Mouse (Mus musculus): ENCODE results near the gene Tns3.

Tns3 gene

GRCm38 (mm10) chr11:8583137-8583536 is 81.2 kb downstream of the Tns3 start:
- no peak for DNase-seq (ENCODE audit: extremely low spot score, low read depth, low spot score)

GRCm38 (mm10) chr11:8582101-8582920 is 82.0 kb downstream of the Tns3 start:
- DNase-seq (ENCODE audit: extremely low spot score, low read depth, low spot score): no peak

GRCm38 (mm10) chr11:8579789-8580188 is 84.5 kb downstream of the Tns3 start:
- no peak for DNase-seq (ENCODE audit: extremely low spot score, low read depth, low spot score)

- no peak for DNase-seq (ENCODE audit: extremely low spot score, low read depth, low spot score)
These were observed 88.8 kb downstream of the Tns3 start for GRCm38 (mm10) chr11:8575217-8576180.

GRCm38 (mm10) chr11:8574562-8574961 is 89.8 kb downstream of the Tns3 start:
- DNase-seq (ENCODE audit: extremely low spot score, low read depth, low spot score): no peak

- DNase-seq (ENCODE audit: extremely low spot score, low read depth, low spot score): no peak
These were observed 91.6 kb downstream of the Tns3 start for GRCm38 (mm10) chr11:8572762-8573161.

- no peak for DNase-seq (ENCODE audit: extremely low spot score, low read depth, low spot score)
These were observed 94.9 kb downstream of the Tns3 start for GRCm38 (mm10) chr11:8569232-8570028.

GRCm38 (mm10) chr11:8568829-8569228 is 95.5 kb downstream of the Tns3 start:
- DNase-seq (ENCODE audit: extremely low spot score, low read depth, low spot score): no peak

GRCm38 (mm10) chr11:8566250-8566853 is 98.0 kb downstream of the Tns3 start:
- no peak for DNase-seq (ENCODE audit: extremely low spot score, low read depth, low spot score)

- no peak for DNase-seq (ENCODE audit: extremely low spot score, low read depth, low spot score)
These were observed 105.5 kb downstream of the Tns3 start for GRCm38 (mm10) chr11:8558761-8559282.

- DNase-seq (ENCODE audit: extremely low spot score, low read depth, low spot score): no peak
These were observed 106.1 kb downstream of the Tns3 start for GRCm38 (mm10) chr11:8558258-8558657.

GRCm38 (mm10) chr11:8557006-8557405 is 107.3 kb downstream of the Tns3 start:
- DNase-seq (ENCODE audit: extremely low spot score, low read depth, low spot score): no peak

GRCm38 (mm10) chr11:8551710-8552109 is 112.6 kb downstream of the Tns3 start:
- no peak for DNase-seq (ENCODE audit: extremely low spot score, low read depth, low spot score)

- no peak for DNase-seq (ENCODE audit: extremely low spot score, low read depth, low spot score)
These were observed 116.7 kb downstream of the Tns3 start for GRCm38 (mm10) chr11:8547661-8548060.

- no peak for DNase-seq (ENCODE audit: extremely low spot score, low read depth, low spot score)
These were observed 118.5 kb downstream of the Tns3 start for GRCm38 (mm10) chr11:8545798-8546197.

GRCm38 (mm10) chr11:8544355-8544754 is 120.0 kb downstream of the Tns3 start:
- DNase-seq (ENCODE audit: extremely low spot score, low read depth, low spot score): no peak

- no peak for DNase-seq (ENCODE audit: extremely low spot score, low read depth, low spot score)
These were observed 123.0 kb downstream of the Tns3 start for GRCm38 (mm10) chr11:8541222-8541815.

GRCm38 (mm10) chr11:8539593-8540265 is 124.6 kb downstream of the Tns3 start:
- DNase-seq (ENCODE audit: extremely low spot score, low read depth, low spot score): no peak

GRCm38 (mm10) chr11:8537013-8537614 is 127.2 kb downstream of the Tns3 start:
- DNase-seq (ENCODE audit: extremely low spot score, low read depth, low spot score): no peak
